Mouse (Mus musculus) MEL (cell line): Measurements from ENCODE around the gene Dok4. TPM values are rescaled to one million over a fixed set of nuclear protein-coding genes. Genes with fewer than 3 reads are reported as not detected.
A peak's percentile ranks its signal among the peaks of the same experiment; 100 is the strongest.

Experiments used
- DNase-seq: peaks from one replicate; pipeline ENCODE4 v3.0.0; 2011; ENCODE audit warnings: low read depth, low spot score
- H3K27ac ChIP-seq: 2 replicates; pipeline ENCODE4 v1.5.1; 2012; ENCODE audit warnings: low read depth, mild to moderate bottlenecking, control low read depth, low read length, moderate library complexity; ENCODE audit not compliant: control insufficient read depth
- H3K27me3 ChIP-seq, 2 experiments: fragments of 150-350 bp in 1 of 2; sonication (generic) in 1 of 2; 2 replicates each; pipeline ENCODE4 v1.6.1; 2012; ENCODE audit warnings: low read length in 2 of 2, mild to moderate bottlenecking in 2 of 2, improper control_type of control experiment in 1 of 2, moderate library complexity in 1 of 2; ENCODE audit not compliant: insufficient read depth in 2 of 2, control insufficient read depth in 1 of 2
- H3K36me3 ChIP-seq, 2 experiments: 2 replicates each; pipeline ENCODE4 v1.6.1; 2012 to 2014; ENCODE audit warnings: low read length in 2 of 2, improper control_type of control experiment in 1 of 2, inconsistent platforms in 1 of 2, mild to moderate bottlenecking in 1 of 2; ENCODE audit not compliant: insufficient read depth in 2 of 2, control insufficient read depth in 1 of 2
- H3K4me1 ChIP-seq, 2 experiments: fragments of 150-350 bp in 1 of 2; sonication (generic) in 1 of 2; 2 replicates each; pipeline ENCODE4 v1.6.1; 2012; ENCODE audit warnings: low read length in 2 of 2, improper control_type of control experiment in 1 of 2, mild to moderate bottlenecking in 1 of 2; ENCODE audit not compliant: insufficient read depth in 2 of 2, control insufficient read depth in 1 of 2
- H3K4me3 ChIP-seq, 2 experiments: fragments of 150-350 bp in 1 of 2; sonication (generic) in 1 of 2; 2 replicates each; pipeline ENCODE4 v1.5.1; 2012; ENCODE audit warnings: low read depth in 2 of 2, low read length in 2 of 2, mild to moderate bottlenecking in 2 of 2, moderate library complexity in 2 of 2, control low read depth in 1 of 2, improper control_type of control experiment in 1 of 2; ENCODE audit not compliant: control insufficient read depth in 1 of 2, insufficient read depth in 1 of 2
- H3K79me2 ChIP-seq: 2 replicates; pipeline ENCODE4 v1.6.1; 2012; ENCODE audit warnings: mild to moderate bottlenecking, low read length, moderate library complexity; ENCODE audit not compliant: control insufficient read depth, poor library complexity, insufficient read depth
- H3K9ac ChIP-seq: 2 replicates; pipeline ENCODE4 v1.6.1; 2012; ENCODE audit warnings: low read depth, mild to moderate bottlenecking, control low read depth, low read length, moderate library complexity; ENCODE audit not compliant: control insufficient read depth, poor library complexity, severe bottlenecking
- H3K9me3 ChIP-seq: fragments of 150-350 bp; sonication (generic); replicated peaks from 2 replicates; pipeline ENCODE4 v1.6.1; 2012; ENCODE audit warnings: mild to moderate bottlenecking, low read length, improper control_type of control experiment, moderate library complexity; ENCODE audit not compliant: insufficient read depth
- ETS1 ChIP-seq: IDR thresholded peaks from 2 replicates; pipeline ENCODE4 v1.6.1; 2012; ENCODE audit warnings: low read depth, mild to moderate bottlenecking, inconsistent platforms, low read length, improper control_type of control experiment, moderate library complexity
- GABPA ChIP-seq: IDR thresholded peaks from 2 replicates; pipeline ENCODE4 v1.6.1; 2012; ENCODE audit warnings: low read depth, mild to moderate bottlenecking, inconsistent platforms, low read length, improper control_type of control experiment, moderate library complexity
- KAT2A ChIP-seq: conservative IDR thresholded peaks from 2 replicates; pipeline ENCODE4 v1.6.1; 2012; ENCODE audit warnings: low read depth, low read length, improper control_type of control experiment, inconsistent platforms
- NELFE ChIP-seq: IDR thresholded peaks from 2 replicates; pipeline ENCODE4 v1.6.1; 2011; ENCODE audit warnings: low read depth, low read length, improper control_type of control experiment
- POLR2AphosphoS5 ChIP-seq: IDR thresholded peaks from 2 replicates; pipeline ENCODE4 v1.6.1; 2012; ENCODE audit warnings: low read depth, borderline replicate concordance, mild to moderate bottlenecking, inconsistent platforms, low read length, moderate library complexity, mixed read lengths
- TAL1 ChIP-seq: IDR thresholded peaks from 2 replicates; pipeline ENCODE4 v1.6.1; 2012; ENCODE audit warnings: mild to moderate bottlenecking, inconsistent platforms, low read length, moderate library complexity, mixed read lengths
- TBP ChIP-seq: IDR thresholded peaks from 2 replicates; pipeline ENCODE4 v1.8.0; 2011; ENCODE audit warnings: low read depth, low read length, improper control_type of control experiment
- USF1 ChIP-seq: IDR thresholded peaks from 2 replicates; pipeline ENCODE4 v1.6.1; 2014; ENCODE audit warnings: low read depth, mild to moderate bottlenecking, inconsistent platforms, low read length, improper control_type of control experiment, moderate library complexity
- ZC3H11A ChIP-seq: IDR thresholded peaks from 2 replicates; pipeline ENCODE4 v1.6.1; 2012; ENCODE audit warnings: low read depth, mild to moderate bottlenecking, inconsistent platforms, low read length, improper control_type of control experiment
- ZKSCAN1 ChIP-seq: IDR thresholded peaks from 2 replicates; pipeline ENCODE4 v1.6.1; 2012; ENCODE audit warnings: low read depth, mild to moderate bottlenecking, inconsistent platforms, low read length, improper control_type of control experiment, moderate library complexity
- ZMIZ1 ChIP-seq: IDR thresholded peaks from 2 replicates; pipeline ENCODE4 v1.6.1; 2012; ENCODE audit warnings: low read depth, mild to moderate bottlenecking, inconsistent platforms, low read length, improper control_type of control experiment, moderate library complexity
- polyA plus RNA-seq, 2 experiments: library from polyadenylated mRNA; stranded (reverse) in 1 of 2; unstranded in 1 of 2; fragments of >175 nt in 1 of 2; fragments of >200 nt in 1 of 2; gene quantifications; 2 replicates each; pipeline versions ENCODE4 v1.2.1 to v1.2.4; 2012; ENCODE audit warnings: low replicate concordance in 2 of 2, low read depth in 1 of 2; ENCODE audit not compliant: insufficient read length in 2 of 2, insufficient read depth in 1 of 2, missing spikeins in 1 of 2
- total RNA-seq: library from RNA; depleted of rRNA; stranded (reverse); fragments of 300-350 nt; gene quantifications from 2 replicates; pipeline ENCODE4 v1.2.3, GENCODE M21; 2012

Gene Dok4
- total and polyA plus RNA-seq, 3 experiments = 1.5 to 3.2 TPM; not detected in 1

DNA sequence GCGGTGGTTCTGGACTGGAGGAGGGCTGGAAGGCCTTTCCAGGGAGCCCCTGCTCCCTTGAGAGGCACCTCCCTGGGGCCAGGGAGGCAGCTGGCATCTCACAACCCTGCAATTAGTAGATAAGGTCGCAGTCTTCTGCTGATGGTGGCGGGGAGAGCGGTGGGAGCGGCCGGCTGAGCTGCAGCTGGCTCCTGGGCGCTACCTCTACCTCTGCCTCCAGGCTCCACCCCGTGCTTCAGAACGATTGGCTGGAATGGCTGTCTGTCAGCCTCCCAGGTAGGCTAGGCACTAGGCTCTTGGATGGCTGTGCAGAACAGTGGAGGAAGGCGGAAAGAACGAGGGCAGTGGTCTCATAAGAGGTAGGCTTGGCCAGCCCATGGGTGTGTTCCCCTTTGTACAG lies 23.1 kb upstream of the Dok4 start:
- no peaks in the 10 kb centered on the region for H3K79me2 ChIP-seq
- 0 out of 4 replicates have a peak, but pooled peaks cover 0 to 4% of the 10 kb centered on the region in 2 experiments for H3K4me1 ChIP-seq
- DNase-seq = peak; percentile 35
- peaks cover 0 to 10% of the 10 kb centered on the region in 2 experiments; a peak in 2 of 4 replicates for H3K27me3 ChIP-seq
- H3K9ac ChIP-seq = no peak overlapping the region
- no peaks in the 10 kb centered on the region for H3K9me3 ChIP-seq
- TF ChIP-seq TAL1 (peak; percentile 56), POLR2AphosphoS5 (no peak)
- no peaks in the 10 kb centered on the region for H3K36me3 ChIP-seq
- no peak overlapping the region for H3K27ac ChIP-seq
- no peak overlapping the region for H3K4me3 ChIP-seq

DNA sequence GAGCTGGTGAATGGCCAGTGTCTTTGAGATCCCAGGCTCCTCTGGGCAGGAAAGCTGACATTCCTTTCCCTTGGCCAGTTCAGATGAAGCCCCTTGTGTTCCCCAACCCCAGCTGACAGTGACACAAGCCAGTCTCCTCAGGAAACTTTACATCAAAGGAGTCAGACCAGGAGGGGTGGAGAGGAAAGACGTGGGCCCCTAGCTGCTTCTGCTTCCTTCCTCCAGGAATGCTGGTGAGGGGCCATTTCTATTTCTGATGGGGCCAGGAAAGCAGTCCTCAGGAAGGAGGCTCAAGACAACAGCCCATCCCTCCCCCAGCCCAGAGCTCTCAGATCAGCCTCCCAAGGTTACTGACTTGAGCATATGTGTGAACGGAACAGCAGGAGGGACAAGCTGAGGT lies 16.8 kb upstream of the Dok4 start:
- no peaks in the 10 kb centered on the region for H3K9me3 ChIP-seq
- DNase-seq = no peak
- no peak overlapping the region for H3K27ac ChIP-seq
- TF ChIP-seq GABPA = no peak
- TF ChIP-seq TAL1 = no peak
- TF ChIP-seq ETS1 = no peak
- TF ChIP-seq ZMIZ1 = no peak
- no peak for TF ChIP-seq ZKSCAN1
- TF ChIP-seq NELFE = no peak
- TF ChIP-seq ZC3H11A = no peak
- TF ChIP-seq USF1 = no peak
- no peak overlapping the region for H3K4me3 ChIP-seq
- H3K79me2 ChIP-seq = no peaks in the 10 kb centered on the region
- peaks cover 12 to 17% of the 10 kb centered on the region in 2 experiments for H3K27me3 ChIP-seq
- H3K9ac ChIP-seq = no peak overlapping the region
- H3K4me1 ChIP-seq = no peaks in the 10 kb centered on the region
- H3K36me3 ChIP-seq = no peaks in the 10 kb centered on the region

DNA sequence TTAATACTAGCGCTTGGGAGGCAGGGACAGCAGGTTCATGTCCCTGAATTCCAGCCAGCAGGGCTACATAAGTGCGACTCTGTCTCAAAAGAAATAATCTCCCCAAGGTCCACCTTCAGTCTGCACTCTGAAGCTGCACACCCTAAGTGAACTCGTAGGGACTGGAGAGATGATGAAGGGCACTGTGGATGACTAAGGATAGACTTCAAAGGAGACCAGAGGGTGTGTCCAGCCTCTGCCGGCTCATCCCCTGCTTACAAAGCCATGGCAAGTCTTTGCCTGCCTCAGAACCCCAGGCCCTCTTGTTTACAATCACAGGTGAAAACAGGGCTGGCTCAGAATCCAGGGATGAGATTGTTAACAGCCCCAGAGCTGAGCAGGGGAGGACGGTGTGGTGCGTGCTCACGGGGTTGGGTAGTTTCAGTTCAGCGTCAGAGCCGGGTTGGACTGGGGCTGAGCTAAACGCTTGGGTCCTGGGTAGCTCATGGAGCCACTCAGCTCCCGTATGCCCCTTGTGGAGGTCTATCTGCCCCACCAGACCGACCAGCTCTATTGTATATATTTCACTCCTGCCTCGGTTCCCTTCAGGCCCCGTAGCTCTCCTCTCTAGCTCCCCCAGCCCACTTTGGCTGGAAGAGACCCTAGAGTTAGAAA lies 12.4 kb upstream of the Dok4 start:
- DNase-seq = no peak
- H3K36me3 ChIP-seq = no peaks in the 10 kb centered on the region
- H3K9me3 ChIP-seq = no peaks in the 10 kb centered on the region
- H3K4me1 ChIP-seq = no peaks in the 10 kb centered on the region
- H3K9ac ChIP-seq = no peak overlapping the region
- TF ChIP-seq KAT2A (no peak), POLR2AphosphoS5 (no peak), USF1 (no peak), TBP (no peak)
- no peaks in the 10 kb centered on the region for H3K79me2 ChIP-seq
- no peak overlapping the region for H3K4me3 ChIP-seq
- H3K27me3 ChIP-seq = peaks cover 14 to 23% of the 10 kb centered on the region in 2 experiments
- H3K27ac ChIP-seq = no peak overlapping the region
